Mouse (Mus musculus) right cerebral cortex, postnatal 4 days (tissue): ENCODE results near the gene Robo1.
"Not testable (repeated sequence)": the region's sequence is repeated elsewhere in the genome, so short reads cannot be mapped to it uniquely, and the experiment has no call there.

Source experiments
- DNase-seq: peaks from one replicate; pipeline ENCODE4 v3.0.0-alpha.2; 2022

The Robo1 gene

DNA sequence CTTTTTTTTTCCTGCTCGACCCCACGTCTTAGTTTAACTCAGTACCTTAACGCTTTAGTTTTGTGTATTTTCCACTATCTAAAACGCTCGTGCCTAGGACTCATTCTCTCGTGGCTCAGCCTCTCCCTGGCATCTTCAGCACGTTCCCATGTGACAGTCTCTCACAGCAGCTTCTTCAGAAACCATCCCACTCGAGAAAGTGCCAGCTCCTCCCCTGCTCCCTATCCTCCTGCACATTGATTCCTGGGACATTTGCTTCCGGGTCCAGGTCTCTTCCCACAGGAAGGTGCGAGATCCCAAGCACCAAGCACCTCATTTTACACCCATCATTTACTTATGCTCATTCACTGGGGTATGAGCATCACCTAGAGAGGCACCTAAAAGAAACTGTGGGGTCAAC, 150.0 kb downstream of the Robo1 start:
- no peak for DNase-seq

GRCm38 (mm10) chr16:72458576-72458975, 150.5 kb downstream of the Robo1 start:
- DNase-seq = no peak

GRCm38 (mm10) chr16:72465696-72466095, 157.6 kb downstream of the Robo1 start:
- no peak for DNase-seq

- no peak for DNase-seq
Observed at GRCm38 (mm10) chr16:72470037-72470673, 162.0 kb downstream of the Robo1 start.

DNA sequence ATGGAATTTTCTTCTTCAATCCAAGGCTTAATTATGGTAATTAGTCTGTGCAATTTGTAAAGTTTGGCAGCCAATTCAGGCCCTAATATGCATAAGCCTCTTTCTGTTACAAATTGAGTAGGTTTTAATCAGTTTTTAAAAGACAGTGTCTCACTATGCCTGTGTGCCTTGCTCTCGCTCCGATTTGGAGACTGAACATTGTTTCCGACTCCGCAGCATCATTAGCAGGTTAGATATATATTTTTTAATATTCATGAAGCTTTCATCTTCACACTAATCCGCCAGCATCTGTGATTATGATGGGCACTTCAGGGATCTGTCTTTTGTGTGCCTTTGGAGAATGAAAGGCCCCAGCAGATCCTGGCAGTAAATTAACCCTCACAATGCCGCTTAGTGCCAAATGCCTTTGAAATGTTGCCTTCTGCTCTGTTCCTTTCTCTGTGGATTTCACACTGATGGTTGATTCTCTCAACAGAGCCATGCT, 202.7 kb downstream of the Robo1 start:
- peak; percentile 13 for DNase-seq

- no peak for DNase-seq
Observed at GRCm38 (mm10) chr16:72531337-72531736, 223.2 kb downstream of the Robo1 start.

DNA sequence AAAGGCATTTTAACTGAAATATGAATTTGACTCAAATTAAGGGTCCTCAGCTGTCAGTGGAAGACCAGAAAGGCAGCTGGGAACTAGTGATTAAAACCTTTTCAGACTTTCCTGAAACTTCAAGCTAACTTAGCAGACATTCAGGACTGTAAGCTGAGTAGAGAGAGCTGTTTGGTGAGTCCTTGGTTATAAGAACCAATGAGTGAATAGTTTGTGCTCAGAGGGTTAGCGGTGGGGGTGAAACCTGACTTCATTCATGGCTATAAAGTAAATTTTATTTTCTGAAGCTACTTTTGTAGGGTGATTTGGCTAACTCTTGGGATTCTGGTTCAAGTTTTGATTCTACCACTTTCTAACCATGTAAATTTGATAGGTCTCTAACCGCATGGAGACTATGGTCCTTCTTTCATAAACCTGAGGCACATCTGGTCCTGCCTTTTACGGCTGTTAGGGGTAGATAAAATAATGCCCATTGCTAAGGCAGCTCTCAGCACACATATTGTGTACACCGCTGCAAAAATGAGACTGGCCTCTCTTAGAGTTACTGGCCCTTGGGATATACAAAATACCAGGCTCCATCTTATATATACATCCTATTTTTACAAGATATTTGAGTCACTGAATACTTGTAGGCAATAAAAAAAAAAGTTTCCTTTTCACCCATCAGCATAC, 225.9 kb downstream of the Robo1 start:
- no peak for DNase-seq

- no peak for DNase-seq
Observed at GRCm38 (mm10) chr16:72538171-72538570, 230.1 kb downstream of the Robo1 start.

GRCm38 (mm10) chr16:72543928-72544327, 235.8 kb downstream of the Robo1 start:
- no peak for DNase-seq

DNA sequence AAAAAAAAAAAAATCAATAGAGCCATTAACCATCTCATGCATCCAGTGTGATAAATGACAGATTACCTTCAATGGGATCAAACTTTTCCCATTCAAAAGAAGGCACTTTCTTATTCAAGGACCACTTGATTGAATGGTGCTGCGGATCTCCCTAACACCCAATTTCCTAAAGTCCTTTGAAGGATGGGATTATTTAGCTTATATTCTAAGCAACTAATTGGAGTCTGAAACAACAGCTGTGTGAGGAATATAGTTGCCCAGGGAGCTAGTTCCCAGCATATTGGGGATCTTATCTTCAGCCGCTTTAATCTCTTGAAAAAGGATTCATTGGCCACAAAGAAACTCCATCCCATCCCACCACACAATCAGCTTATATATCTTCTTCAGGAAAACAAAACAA, 236.8 kb downstream of the Robo1 start:
- no peak for DNase-seq

DNA sequence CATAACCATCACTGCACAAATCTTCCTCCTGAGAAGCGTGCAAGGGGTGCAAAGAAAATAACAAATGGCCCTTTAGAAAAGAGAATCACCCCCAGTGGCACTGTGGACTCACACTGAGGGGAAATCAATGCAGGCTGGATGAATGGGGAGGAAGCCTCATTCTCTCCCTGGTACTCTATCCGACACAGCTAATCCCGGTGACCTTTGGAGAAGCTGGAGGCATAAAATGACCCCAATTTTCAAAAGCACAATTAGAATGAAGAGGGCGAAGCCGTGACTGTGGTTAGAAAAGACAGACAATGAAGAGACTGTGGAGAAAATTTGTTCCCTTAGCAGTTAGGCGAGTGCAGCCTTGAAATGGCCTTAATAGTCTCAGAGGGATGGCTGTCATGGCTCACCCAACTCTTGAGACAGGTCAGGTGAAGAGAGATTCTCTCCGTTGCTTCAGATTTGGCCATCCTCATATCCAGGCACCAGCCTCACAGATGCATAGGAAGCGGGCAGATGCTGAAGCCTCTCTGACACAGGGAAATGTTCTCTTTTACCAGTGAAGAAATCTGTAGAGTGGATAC, 243.7 kb downstream of the Robo1 start:
- DNase-seq = no peak

- DNase-seq = no peak
Observed at GRCm38 (mm10) chr16:72553713-72554112, 245.6 kb downstream of the Robo1 start.

DNA sequence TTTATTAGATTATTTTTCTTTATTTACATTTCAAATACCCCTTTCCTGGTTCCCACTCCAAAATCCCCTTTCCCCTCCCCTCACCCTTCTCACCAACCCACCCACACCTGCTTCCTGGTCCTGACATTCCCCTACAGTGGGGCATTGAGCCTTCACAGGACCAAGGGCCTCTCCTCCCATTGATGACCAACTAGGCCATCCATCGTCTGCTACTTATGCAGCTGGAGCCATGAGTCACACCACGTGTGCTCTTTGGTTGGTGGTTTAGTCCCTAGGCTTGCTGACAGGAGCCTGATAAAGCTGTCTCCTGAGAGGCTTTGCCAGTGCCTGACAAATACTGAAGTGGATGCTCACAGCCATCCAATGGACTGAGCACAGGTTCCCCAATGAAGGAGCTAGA, 254.0 kb downstream of the Robo1 start:
- DNase-seq = not testable (repeated sequence)

DNA sequence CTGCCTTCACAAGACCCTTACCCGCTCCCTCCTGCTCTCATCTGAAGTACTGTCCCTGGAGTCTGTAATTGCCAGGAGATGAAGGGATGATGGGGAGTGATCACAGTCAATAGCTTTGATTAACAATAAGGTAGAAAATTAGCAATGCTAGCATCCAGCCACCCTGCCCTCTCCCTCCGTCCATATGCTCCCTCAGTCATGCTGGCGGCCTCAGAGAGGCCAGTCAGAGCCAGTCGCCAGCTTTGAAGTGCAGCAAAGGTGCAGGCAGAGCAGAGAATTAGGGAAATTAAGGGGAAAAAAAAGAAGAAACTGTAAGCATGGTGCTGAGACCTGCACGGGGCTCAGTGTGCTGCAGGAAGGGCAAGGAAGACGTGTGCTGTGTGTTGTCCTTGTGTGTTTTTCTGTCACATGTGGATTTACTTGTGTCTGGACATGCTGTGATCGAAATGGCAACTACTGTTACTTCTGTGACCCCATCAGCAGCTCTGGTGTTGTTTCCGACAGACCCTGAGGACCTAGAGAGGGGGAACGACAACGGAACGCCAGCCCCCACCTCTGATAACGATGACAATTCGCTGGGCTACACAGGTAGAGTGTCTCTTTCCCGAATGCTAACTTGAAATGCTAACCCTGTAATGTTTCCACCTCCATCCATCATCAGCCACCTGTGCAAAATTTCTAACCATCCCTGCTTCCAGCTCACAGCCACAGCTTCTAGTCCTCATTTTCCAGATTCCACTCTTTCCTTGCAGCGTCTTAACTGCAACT, 255.3 kb downstream of the Robo1 start:
- DNase-seq = no peak

DNA sequence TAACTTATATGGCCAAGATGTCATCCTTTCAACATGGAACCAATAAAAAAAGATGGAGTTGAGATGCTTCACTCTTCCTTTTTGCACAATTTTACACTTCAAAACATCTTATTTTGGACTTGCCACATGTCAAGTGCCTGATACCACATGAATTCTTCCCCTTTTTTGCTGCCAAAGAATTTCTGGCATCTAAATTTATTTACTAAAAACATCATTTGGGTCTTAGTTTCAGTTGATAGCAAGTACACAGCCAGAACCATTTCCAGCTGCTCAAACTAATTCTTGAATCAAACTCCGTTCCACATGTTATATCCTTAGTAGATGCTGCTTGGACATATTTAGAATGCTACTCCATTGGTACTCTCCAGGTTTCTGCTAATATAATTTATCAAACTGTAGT, 267.1 kb downstream of the Robo1 start:
- no peak for DNase-seq

DNA sequence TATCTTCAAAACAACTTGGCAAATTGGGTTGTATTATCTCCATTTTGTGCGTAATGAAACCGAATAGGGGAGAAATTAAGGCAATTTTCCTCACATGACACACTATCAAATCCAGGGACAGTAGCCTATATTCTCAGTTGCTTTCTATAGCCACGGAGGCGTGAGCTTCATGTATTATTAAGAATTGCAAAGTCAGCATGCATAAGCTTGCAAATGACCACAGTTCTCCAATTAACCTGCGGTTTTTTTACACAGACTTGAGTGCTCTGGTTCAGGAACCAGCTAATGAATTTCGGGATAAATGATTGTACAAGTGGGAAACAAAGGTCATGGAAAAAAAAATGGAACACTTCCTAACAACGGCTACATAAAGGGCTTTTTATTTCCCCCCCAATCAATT, 268.9 kb downstream of the Robo1 start:
- no peak for DNase-seq

DNA sequence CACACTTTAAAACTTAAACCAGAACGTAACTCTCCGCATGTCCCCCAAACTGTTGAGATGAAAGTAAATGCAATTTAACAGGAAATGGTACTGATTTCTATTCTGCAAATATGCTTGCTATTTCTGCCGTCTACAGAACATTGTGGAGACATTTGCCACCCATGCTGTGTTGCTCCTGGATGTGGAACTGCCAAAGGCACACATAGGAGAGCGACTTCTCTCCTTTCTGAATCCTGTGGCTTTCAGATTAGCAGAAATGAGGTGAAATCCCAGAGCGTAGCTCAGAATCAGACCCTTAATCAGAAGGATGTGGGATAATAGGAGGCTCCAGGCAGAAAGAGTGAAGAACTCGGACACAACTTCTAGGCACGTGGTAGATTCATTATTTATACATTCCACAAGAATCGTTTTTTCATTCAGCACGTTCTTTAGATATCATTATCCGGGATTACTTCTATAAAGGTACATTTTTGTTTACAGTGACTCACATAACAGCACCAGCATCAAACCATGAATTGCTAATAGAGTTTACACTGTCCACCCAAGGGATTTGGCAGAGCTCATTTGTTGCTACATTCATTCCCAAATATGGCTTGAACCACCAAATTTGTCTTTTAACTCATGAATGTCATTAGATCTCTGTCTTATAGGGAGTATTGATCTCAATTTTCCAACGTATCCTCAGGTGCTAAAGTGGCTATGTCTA, 276.5 kb downstream of the Robo1 start:
- DNase-seq = no peak

GRCm38 (mm10) chr16:72585160-72585813, 277.2 kb downstream of the Robo1 start:
- DNase-seq = no peak

DNA sequence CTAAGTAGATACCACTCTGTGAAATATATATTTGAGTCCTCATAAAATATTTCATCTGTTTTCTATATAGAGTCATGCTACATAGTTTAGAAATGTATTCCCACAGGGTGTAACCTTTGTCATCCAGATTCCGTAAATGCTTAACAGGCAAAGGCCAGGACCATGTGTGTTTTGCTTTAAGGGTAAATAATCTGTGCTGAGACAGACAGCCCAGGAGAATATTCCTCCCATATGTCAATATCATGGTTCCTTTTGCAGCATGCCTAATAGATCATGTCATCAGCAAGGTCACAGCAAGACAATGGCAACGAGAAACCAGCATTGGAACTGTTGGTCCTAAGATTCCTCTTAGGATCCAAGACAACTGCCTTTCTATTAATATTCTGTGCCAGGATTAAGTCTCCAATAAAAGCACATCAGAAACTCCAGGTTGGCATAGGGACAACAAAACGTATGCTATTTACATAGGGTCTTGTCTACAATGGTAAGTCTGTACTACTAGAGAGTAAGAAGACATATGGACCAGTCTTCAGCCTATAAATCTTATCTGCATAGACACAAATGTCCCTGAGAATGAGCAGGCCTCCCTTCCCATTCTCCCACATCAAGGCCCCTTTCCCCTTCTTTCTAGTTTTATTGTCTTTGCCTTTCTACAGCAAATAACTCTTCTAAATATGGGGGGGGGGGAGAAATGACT, 279.4 kb downstream of the Robo1 start:
- no peak for DNase-seq

DNA sequence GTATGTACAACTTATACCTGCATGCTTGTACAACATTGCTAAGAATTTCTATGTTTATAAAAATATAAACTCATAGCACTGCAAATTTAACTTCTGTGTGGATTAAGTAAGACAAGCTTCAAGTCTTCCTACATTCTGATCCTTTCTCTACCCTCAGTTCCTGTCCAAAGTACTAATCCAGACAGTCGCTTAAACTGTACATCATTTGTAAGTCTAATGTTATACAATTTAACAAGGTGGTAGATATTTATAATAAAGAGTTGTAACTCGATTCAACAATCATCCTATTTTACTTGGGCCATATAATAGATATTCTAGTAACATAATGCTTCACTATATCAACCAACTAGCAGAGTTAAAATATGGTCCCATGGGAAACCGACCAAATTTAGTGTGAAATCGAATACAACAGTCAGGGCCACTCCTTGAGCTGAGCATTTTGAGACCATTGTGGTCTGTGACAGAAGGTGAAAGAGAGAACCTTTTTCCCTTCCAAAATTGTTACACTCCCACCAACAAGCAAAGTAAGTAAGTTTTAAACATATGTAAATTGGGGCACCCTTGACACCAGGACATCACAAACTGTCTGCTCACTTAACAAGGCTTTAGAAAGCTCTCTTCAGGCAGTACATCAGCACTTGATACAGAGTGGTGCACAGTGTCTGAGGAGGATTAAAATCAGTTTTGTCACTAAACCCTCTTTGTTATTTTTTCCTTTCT, 295.5 kb downstream of the Robo1 start:
- no peak for DNase-seq

DNA sequence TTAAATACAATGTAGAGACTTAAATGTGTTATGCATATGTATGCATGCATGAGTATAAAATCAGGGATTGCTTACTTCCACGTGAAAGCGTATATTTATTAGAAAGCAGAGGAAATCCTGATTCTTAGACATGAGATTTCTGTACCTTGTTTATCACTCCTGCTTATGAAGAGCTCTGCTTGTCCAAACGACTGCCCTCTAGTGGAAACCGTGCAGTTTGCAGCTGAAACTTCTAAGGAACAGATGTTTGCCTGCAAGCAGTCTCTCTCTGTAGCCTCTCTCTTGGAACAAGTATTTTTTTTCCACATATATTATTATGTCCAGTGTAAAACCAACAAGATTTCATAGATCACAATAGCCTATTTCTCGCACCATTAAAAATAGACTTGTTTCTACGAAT, 297.0 kb downstream of the Robo1 start:
- peak; percentile 86 for DNase-seq
